In genomic region chr8:4413206-4413605, GRCm38 (mm10) we compare ENCODE assay signal across 8 mouse cellular contexts.
DNase-seq lines count a peak whose midpoint lies in the region; ATAC-seq and TF ChIP-seq lines count a peak whose summit lies in the region.

No protein-coding gene starts in this region.

- no peaks in the 10 kb centered on the region for H3K36me3 ChIP-seq in neural tube, embryonic 12.5 days
- H3K36me3 ChIP-seq in neural tube, embryonic 15.5 days, result no peaks in the 10 kb centered on the region
- H3K36me3 ChIP-seq in hindbrain, embryonic 13.5 days, result no peaks in the 10 kb centered on the region
- H3K36me3 ChIP-seq in midbrain, postnatal 0 days (ENCODE audit: insufficient read depth, low read length), result no peaks in the 10 kb centered on the region

- no peak overlapping the region for H3K4me2 ChIP-seq in neural tube, embryonic 12.5 days (replicated peaks)
- H3K4me2 ChIP-seq in neural tube, embryonic 15.5 days, result no peak overlapping the region
- no peak overlapping the region for H3K4me2 ChIP-seq in hindbrain, embryonic 13.5 days
- no peak overlapping the region for H3K4me2 ChIP-seq in midbrain, postnatal 0 days (ENCODE audit: low read depth, low read length, poor library complexity, severe bottlenecking)

- CTCF ChIA-PET in Patski (lab: Charles Lee), result interaction anchor here (0.6 to 2.2 kb wide), 2 partner anchors 106 to 173 kb away, joined by 3 to 6 read pairs; no protein-coding TSS in a partner anchor

- WGBS in neural tube, embryonic 12.5 days, result 55% methylated on average over 6 of the region's 6 CpGs
- WGBS in neural tube, embryonic 15.5 days, result 61% methylated on average over 6 of the region's 6 CpGs
- 56% methylated on average over 6 of the region's 6 CpGs for WGBS in hindbrain, embryonic 13.5 days
- 32% methylated on average over 6 of the region's 6 CpGs for WGBS in midbrain, postnatal 0 days

- DNase-seq in Patski (ENCODE audit: low read depth, low spot score), result no peak
- peak; percentile 49 for DNase-seq in embryo, embryonic 11 days
- DNase-seq in layer of hippocampus, postnatal 14 days (ENCODE audit: low spot score in 2 of 2), result peak; percentile 11 to 39
- DNase-seq in midbrain, postnatal 0 days (ENCODE audit: low spot score), result peak; percentile 51
- DNase-seq in ovary, postnatal 36 days (ENCODE audit: low spot score), result no peak

- no peak overlapping the region for H3K4me3 ChIP-seq in neural tube, embryonic 12.5 days
- no peak overlapping the region for H3K4me3 ChIP-seq in neural tube, embryonic 15.5 days (replicated peaks)
- H3K4me3 ChIP-seq in hindbrain, embryonic 13.5 days, result no peak overlapping the region
- no peak overlapping the region for H3K4me3 ChIP-seq in midbrain, postnatal 0 days (ENCODE audit: low read depth, low read length)

- in situ Hi-C loops in Patski (cut with MboI; ENCODE audit: low pct_unique_long_range_greater_than_20kb), result loop anchor here (5.0 kb wide), 1 partner anchor 174 kb away; no protein-coding TSS in a partner anchor

- H3K27me3 ChIP-seq in neural tube, embryonic 12.5 days (replicated peaks), result no peaks in the 10 kb centered on the region
- no peaks in the 10 kb centered on the region for H3K27me3 ChIP-seq in neural tube, embryonic 15.5 days (replicated peaks)
- no peaks in the 10 kb centered on the region for H3K27me3 ChIP-seq in Patski
- no peaks in the 10 kb centered on the region for H3K27me3 ChIP-seq in hindbrain, embryonic 13.5 days
- H3K27me3 ChIP-seq in midbrain, postnatal 0 days (ENCODE audit: insufficient read depth, low read length), result no peaks in the 10 kb centered on the region

- no peak overlapping the region for H3K9ac ChIP-seq in neural tube, embryonic 12.5 days
- H3K9ac ChIP-seq in neural tube, embryonic 15.5 days (replicated peaks), result no peak overlapping the region
- no peak overlapping the region for H3K9ac ChIP-seq in hindbrain, embryonic 13.5 days
- H3K9ac ChIP-seq in midbrain, postnatal 0 days (replicated peaks; ENCODE audit: low read length, poor library complexity, severe bottlenecking), result no peak overlapping the region

- H3K4me1 ChIP-seq in neural tube, embryonic 12.5 days, result no peaks in the 10 kb centered on the region
- H3K4me1 ChIP-seq in neural tube, embryonic 15.5 days, result no peaks in the 10 kb centered on the region
- no peaks in the 10 kb centered on the region; the same call in 1 of the 2 replicates for H3K4me1 ChIP-seq in hindbrain, embryonic 13.5 days (replicated peaks)
- no peaks in the 10 kb centered on the region for H3K4me1 ChIP-seq in midbrain, postnatal 0 days (ENCODE audit: insufficient read depth, low read length)

- no peak overlapping the region for H3K27ac ChIP-seq in neural tube, embryonic 12.5 days
- H3K27ac ChIP-seq in neural tube, embryonic 15.5 days (replicated peaks), result no peak overlapping the region
- H3K27ac ChIP-seq in hindbrain, embryonic 13.5 days, result no peak overlapping the region
- H3K27ac ChIP-seq in midbrain, postnatal 0 days (ENCODE audit: low read depth, low read length), result no peak overlapping the region

- peak; percentile 76 for TF ChIP-seq CTCF in Patski (IDR thresholded peaks at IDR 0.05)
- peak; percentile 70 for TF ChIP-seq CTCF in midbrain, postnatal 0 days (IDR thresholded peaks at IDR 0.05)

- POLR2A ChIA-PET in Patski (lab: Charles Lee), result interaction anchor here (0.9 kb wide), 1 partner anchor 75 kb away, joined by 3 read pairs; no protein-coding TSS in a partner anchor

- peak; percentile 23 for ATAC-seq in neural tube, embryonic 12.5 days (ENCODE audit: low FRiP score, low read depth)
- ATAC-seq in neural tube, embryonic 15.5 days (ENCODE audit: low FRiP score), result no peak
- no peak for ATAC-seq in Patski
- ATAC-seq in hindbrain, embryonic 13.5 days (ENCODE audit: low FRiP score), result 0 out of 2 replicates have a peak, but pooled peaks have one; percentile 29
- no peak for ATAC-seq in midbrain, postnatal 0 days (ENCODE audit: low FRiP score)

- H3K9me3 ChIP-seq in neural tube, embryonic 12.5 days, result no peaks in the 10 kb centered on the region
- H3K9me3 ChIP-seq in neural tube, embryonic 15.5 days (replicated peaks), result no peaks in the 10 kb centered on the region
- H3K9me3 ChIP-seq in hindbrain, embryonic 13.5 days, result no peaks in the 10 kb centered on the region
- H3K9me3 ChIP-seq in midbrain, postnatal 0 days (ENCODE audit: low read length), result no peaks in the 10 kb centered on the region

Comparison
In these comparisons a context has a peak if more than half of its experiments do, and no peak if none do; other contexts are left out.
1. ATAC-seq: peak in neural tube, embryonic 12.5 days (single experiment) and hindbrain, embryonic 13.5 days (single experiment); none in neural tube, embryonic 15.5 days (single experiment), Patski (single experiment) and midbrain, postnatal 0 days (single experiment).
2. DNase-seq: peak in embryo, embryonic 11 days (single experiment), layer of hippocampus, postnatal 14 days (2 of 2) and midbrain, postnatal 0 days (single experiment); none in Patski (single experiment) and ovary, postnatal 36 days (single experiment).